Mouse (Mus musculus) CH12.LX (cell line): ENCODE data around the gene Trp73. TPM values are rescaled to one million over a fixed set of nuclear protein-coding genes. Genes with fewer than 3 reads are reported as not detected.
A peak's percentile ranks its signal among the peaks of the same experiment; 100 is the strongest.

Experiments
- DNase-seq: peaks from one replicate; pipeline ENCODE4 v3.0.0-alpha.2; 2013; ENCODE audit errors: extremely low read depth
- H3K27ac ChIP-seq: 2 replicates; pipeline ENCODE4 v1.5.1; 2012; ENCODE audit warnings: low read depth, mild to moderate bottlenecking, control low read depth, moderate library complexity; ENCODE audit not compliant: insufficient read depth
- H3K27me3 ChIP-seq: replicated peaks from 2 replicates; pipeline ENCODE3; 2012; ENCODE audit warnings: inconsistent platforms
- H3K36me3 ChIP-seq, 2 experiments: replicated peaks in 1 of 2; 2 replicates each; pipeline versions ENCODE3 to v1.6.1; 2012; ENCODE audit warnings: inconsistent platforms in 1 of 2, low read length in 1 of 2, mild to moderate bottlenecking in 1 of 2, mixed read lengths in 1 of 2, moderate library complexity in 1 of 2; ENCODE audit not compliant: control insufficient read depth in 1 of 2, insufficient read depth in 1 of 2
- H3K4me1 ChIP-seq, 2 experiments: 2 replicates each; pipeline ENCODE4 v1.6.1; 2012; ENCODE audit warnings: inconsistent platforms in 1 of 2, moderate library complexity in 1 of 2; ENCODE audit not compliant: insufficient read depth in 2 of 2, control insufficient read depth in 1 of 2
- H3K4me2 ChIP-seq: 2 replicates; pipeline ENCODE4 v1.6.1; 2012; ENCODE audit warnings: low read depth, mild to moderate bottlenecking, control low read depth; ENCODE audit not compliant: poor library complexity, insufficient read depth, severe bottlenecking
- H3K4me3 ChIP-seq, 3 experiments: fragments of 150-350 bp in 1 of 3; sonication (generic) in 1 of 3; replicated peaks in 1 of 3; 2 replicates each; pipeline versions ENCODE3 to v1.5.1; 2011 to 2012; ENCODE audit warnings: low read depth in 2 of 3, low read length in 2 of 3, mild to moderate bottlenecking in 2 of 3, moderate library complexity in 2 of 3, control low read depth in 1 of 3, improper control_type of control experiment in 1 of 3, inconsistent platforms in 1 of 3, mixed read lengths in 1 of 3; ENCODE audit not compliant: poor library complexity in 1 of 3
- H3K79me2 ChIP-seq: replicated peaks from 2 replicates; pipeline ENCODE4 v1.6.1; 2012; ENCODE audit warnings: mild to moderate bottlenecking, moderate library complexity; ENCODE audit not compliant: control insufficient read depth, poor library complexity, insufficient read depth, severe bottlenecking; ENCODE audit errors: extremely low read depth
- H3K9ac ChIP-seq: 2 replicates; pipeline ENCODE4 v1.6.1; 2012; ENCODE audit warnings: low read depth, mild to moderate bottlenecking, control low read depth, moderate library complexity; ENCODE audit not compliant: insufficient read depth
- H3K9me3 ChIP-seq: replicated peaks from 2 replicates; pipeline ENCODE3; 2012; ENCODE audit warnings: low read length, inconsistent platforms, mixed read lengths
- CHD1 ChIP-seq: IDR thresholded peaks from 2 replicates; pipeline ENCODE4 v1.6.1; 2012; ENCODE audit warnings: low read depth, low read length, improper control_type of control experiment, inconsistent platforms
- CTCF ChIP-seq, 2 experiments: IDR thresholded peaks in 1 of 2; conservative IDR thresholded peaks in 1 of 2; 2 replicates each; pipeline ENCODE4 v1.5.1; 2011 to 2012; ENCODE audit warnings: low read depth in 2 of 2, low read length in 2 of 2, improper control_type of control experiment in 1 of 2, inconsistent platforms in 1 of 2, mild to moderate bottlenecking in 1 of 2, moderate library complexity in 1 of 2
- E2F4 ChIP-seq: IDR thresholded peaks from 2 replicates; pipeline ENCODE4 v1.6.1; 2011; ENCODE audit warnings: low read depth, low read length, improper control_type of control experiment; ENCODE audit not compliant: insufficient replicate concordance
- MAX ChIP-seq: IDR thresholded peaks from 2 replicates; pipeline ENCODE4 v1.6.1; 2011; ENCODE audit warnings: low read length, improper control_type of control experiment
- NRF1 ChIP-seq: IDR thresholded peaks from 2 replicates; pipeline ENCODE4 v1.6.1; 2014; ENCODE audit warnings: low read depth, mild to moderate bottlenecking, inconsistent platforms, low read length, improper control_type of control experiment, moderate library complexity
- SMC3 ChIP-seq: IDR thresholded peaks from 2 replicates; pipeline ENCODE4 v1.6.1; 2011; ENCODE audit warnings: low read depth, low read length, improper control_type of control experiment
- UBTF ChIP-seq: IDR thresholded peaks from 2 replicates; pipeline ENCODE4 v1.6.1; 2012; ENCODE audit warnings: low read depth, mild to moderate bottlenecking, inconsistent platforms, low read length, improper control_type of control experiment, moderate library complexity
- ZC3H11A ChIP-seq: IDR thresholded peaks from 2 replicates; pipeline ENCODE4 v1.6.1; 2012; ENCODE audit warnings: low read depth, mild to moderate bottlenecking, inconsistent platforms, low read length, improper control_type of control experiment
- dilution Hi-C: fragments of 300-500 bp; cut with MboI; formaldehyde crosslinking; loops from 2 replicates; pipeline ENCODE4 v1.14.3; 2020; ENCODE audit warnings: low sequenced_read_pairs; ENCODE audit not compliant: extremely low pct_unique_long_range_greater_than_20kb, extremely low pct_ligation_motif_present
- in situ Hi-C: fragments of 300-500 bp; cut with MboI; formaldehyde crosslinking; loops from 3 replicates; pipeline ENCODE4 v1.14.3; 2019; ENCODE audit warnings: low sequenced_read_pairs, low pct_ligation_motif_present, low pct_unique_long_range_greater_than_20kb, mixed read lengths
- polyA plus RNA-seq: library from polyadenylated mRNA; unstranded; fragments of >175 nt; gene quantifications from 2 replicates; pipeline ENCODE4 v1.2.1, GENCODE M21; 2012; ENCODE audit warnings: low read depth; ENCODE audit not compliant: insufficient read length
- total RNA-seq, 2 experiments: library from RNA; depleted of rRNA; stranded (reverse); fragments of 300-350 nt in 1 of 2; fragments of >200 nt in 1 of 2; gene quantifications; 2 replicates each; pipeline ENCODE4 v1.2.3; 2012 to 2014

The Trp73 gene
- total and polyA plus RNA-seq, 3 experiments: 14.0 to 34.3 (median 30.0) TPM

DNA sequence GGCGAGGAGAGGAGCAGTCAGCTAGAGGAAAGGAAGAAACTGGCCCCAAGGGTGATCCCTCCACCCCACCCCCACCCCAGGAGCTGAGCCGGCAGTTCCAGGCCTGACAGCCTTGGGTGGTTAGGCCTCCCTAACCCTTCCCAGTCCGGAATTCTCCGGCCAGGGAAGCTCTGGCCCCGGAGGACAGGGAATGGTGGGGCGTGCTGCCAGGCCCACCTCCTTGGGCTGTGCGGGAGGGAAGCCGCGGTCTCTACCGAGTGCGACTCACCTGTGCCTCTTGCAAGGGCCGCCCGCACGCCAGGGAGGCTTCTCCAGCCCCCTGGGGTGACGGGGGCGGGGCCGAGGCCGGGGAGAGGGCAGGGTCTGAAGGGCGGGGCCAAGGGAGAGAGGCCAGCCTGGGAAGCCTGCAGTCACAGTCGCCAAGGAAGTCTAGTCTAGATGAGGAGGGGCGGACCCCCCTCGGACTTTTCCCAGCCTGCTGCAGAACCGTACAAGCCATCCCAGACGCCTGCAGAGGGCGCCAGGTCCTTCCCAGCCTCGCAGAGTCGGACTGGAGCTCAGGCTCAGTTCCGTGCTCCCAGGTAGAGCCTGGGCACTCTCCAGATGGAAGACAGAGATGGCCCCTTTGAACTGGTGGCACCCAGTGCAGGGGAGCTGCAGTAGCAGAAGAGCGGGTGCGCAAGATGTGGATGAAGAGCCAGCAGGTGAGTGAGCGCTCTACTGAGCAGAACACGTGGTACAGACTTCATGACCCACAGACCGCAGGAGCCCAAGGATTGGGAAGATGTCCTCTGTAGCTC lies 114.2 kb downstream of the Trp73 start, which contains the start of gene Smim1:
Gene Smim1, minus strand, starts transcription at position 590 of the 800 bp plus-strand sequence.
- Histone ChIP-seq H3K4me1 (peaks cover 6 to 10% of the 10 kb centered on the region in 2 experiments; a peak in 2 of 4 replicates), H3K4me3 (peak within 1 kb of the TSS in 1 of 3 experiments; percentile 30), H3K36me3 (peaks cover 15 to 22% of the 10 kb centered on the region in 2 experiments), H3K27ac (no peak within 1 kb of the TSS), H3K79me2 (no peaks in the 10 kb centered on the region), H3K9me3 (no peaks in the 10 kb centered on the region), H3K27me3 (peaks cover 26% of the 10 kb centered on the region), H3K9ac (no peak within 1 kb of the TSS), H3K4me2 (peak within 1 kb of the TSS; percentile 30)
- in situ Hi-C loops: loop anchor here (25.0 kb wide), 1 partner anchor 786 kb away; no protein-coding TSS in a partner anchor
- TF ChIP-seq ZC3H11A (no peak), CTCF (conservative IDR thresholded peaks at IDR 0.05 in 1 of 2, IDR thresholded peaks at IDR 0.05 in 1 of 2; ENCODE audit: low read depth in 2 of 2, low read length in 2 of 2) (peak in 1 of 2 experiments; percentile 47; a peak in 2 of 4 replicates), SMC3 (peak; percentile 13; the same call in 1 of the 2 replicates)
- dilution Hi-C loops: no loop called here
- DNase-seq: no peak

- peaks cover 22% of the 10 kb centered on the region for H3K27me3 ChIP-seq
- H3K9ac ChIP-seq: no peak overlapping the region
- peaks cover 6 to 10% of the 10 kb centered on the region in 2 experiments; a peak in 2 of 4 replicates for H3K4me1 ChIP-seq
- H3K9me3 ChIP-seq: no peaks in the 10 kb centered on the region
- H3K36me3 ChIP-seq: peaks cover 23 to 31% of the 10 kb centered on the region in 2 experiments
- no peak overlapping the region for H3K4me3 ChIP-seq
- H3K79me2 ChIP-seq: no peaks in the 10 kb centered on the region
- dilution Hi-C loops: no loop called here
- DNase-seq: no peak
- TF ChIP-seq UBTF: no peak
- no peak overlapping the region for H3K4me2 ChIP-seq
- in situ Hi-C loops: loop anchor here (25.0 kb wide), 1 partner anchor 787 kb away; no protein-coding TSS in a partner anchor
- no peak overlapping the region for H3K27ac ChIP-seq
These were observed 115.1 kb downstream of the Trp73 start for GRCm38 (mm10) chr4:154024729-154025521.

DNA sequence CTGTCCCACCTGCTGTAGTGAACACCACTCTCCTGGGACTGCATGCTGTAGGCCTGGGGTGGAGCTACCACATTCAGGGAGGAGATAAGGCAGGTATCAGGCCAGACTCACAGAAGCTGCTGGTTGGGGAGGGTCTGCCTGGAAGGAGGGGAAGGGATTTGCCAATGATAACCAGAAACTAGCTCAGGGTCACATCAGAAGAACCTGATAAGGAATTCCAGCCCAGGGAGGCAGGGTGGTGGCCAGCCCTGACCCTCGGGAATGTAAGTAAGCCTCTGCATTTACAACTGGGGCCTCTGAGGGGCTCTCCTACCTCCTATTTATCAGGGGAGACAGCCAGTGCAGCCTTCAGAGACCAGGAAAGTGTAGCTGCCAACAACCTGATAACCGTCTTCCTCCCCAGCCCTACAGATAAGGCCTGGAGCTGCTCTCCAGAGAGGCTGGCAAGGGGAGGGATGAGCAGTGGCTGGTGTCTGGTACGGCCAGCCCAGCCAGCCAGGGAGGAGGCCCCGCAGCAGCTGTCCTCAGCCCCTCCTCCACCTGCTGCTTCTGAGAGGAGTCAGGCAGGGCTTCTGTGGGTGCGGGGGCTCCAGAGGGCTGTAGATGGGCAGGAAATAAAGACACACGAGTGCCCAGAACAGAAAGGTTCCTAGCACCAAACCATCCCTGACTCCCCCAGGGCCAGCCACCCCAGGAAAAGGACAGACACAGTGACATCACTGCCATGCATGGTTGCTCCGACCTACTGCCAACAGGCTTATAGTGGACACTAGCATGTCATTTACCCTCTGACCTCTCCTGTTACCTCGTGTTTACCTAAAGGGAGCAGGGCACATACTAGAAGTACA lies 116.0 kb downstream of the Trp73 start:
- Histone ChIP-seq H3K4me1 (peaks cover 6 to 10% of the 10 kb centered on the region in 2 experiments; a peak in 2 of 4 replicates), H3K27ac (no peak overlapping the region), H3K9ac (no peak overlapping the region), H3K4me2 (no peak overlapping the region), H3K79me2 (no peaks in the 10 kb centered on the region), H3K27me3 (peaks cover 20% of the 10 kb centered on the region), H3K9me3 (no peaks in the 10 kb centered on the region), H3K36me3 (peaks cover 33 to 40% of the 10 kb centered on the region in 2 experiments), H3K4me3 (no peak overlapping the region)
- DNase-seq: no peak
- TF ChIP-seq MAX (no peak), NRF1 (no peak), E2F4 (no peak), CHD1 (no peak)
- dilution Hi-C loops (no loop called here), in situ Hi-C loops (no loop called here)
